Mouse (Mus musculus) gastrocnemius, postnatal 25 days (tissue): Measurements from ENCODE around the gene Gm2916. TPM values are rescaled to one million over a fixed set of nuclear protein-coding genes. Genes with fewer than 3 reads are reported as not detected.
"Not testable (repeated sequence)": the region's sequence is repeated elsewhere in the genome, so short reads cannot be mapped to it uniquely, and the experiment has no call there.

Source experiments
- DNase-seq: peaks from one replicate; pipeline ENCODE4 v3.0.0; 2022
- long read RNA-seq, 2 experiments: library from polyadenylated mRNA; stranded (forward); transcript quantifications; one replicate each; pipeline ENCODE4 v2.0.0; 2021
- total RNA-seq, 2 experiments: library from RNA; stranded (reverse); gene quantifications; 1 replicate in 1 of 2; 2 replicates in 1 of 2; pipeline ENCODE4 v1.2.3; 2021

Gm2916 gene
- total RNA-seq: not detected
- long read RNA-seq, experiment 1: 0 reads
- long read RNA-seq, experiment 2: 0 reads

DNA sequence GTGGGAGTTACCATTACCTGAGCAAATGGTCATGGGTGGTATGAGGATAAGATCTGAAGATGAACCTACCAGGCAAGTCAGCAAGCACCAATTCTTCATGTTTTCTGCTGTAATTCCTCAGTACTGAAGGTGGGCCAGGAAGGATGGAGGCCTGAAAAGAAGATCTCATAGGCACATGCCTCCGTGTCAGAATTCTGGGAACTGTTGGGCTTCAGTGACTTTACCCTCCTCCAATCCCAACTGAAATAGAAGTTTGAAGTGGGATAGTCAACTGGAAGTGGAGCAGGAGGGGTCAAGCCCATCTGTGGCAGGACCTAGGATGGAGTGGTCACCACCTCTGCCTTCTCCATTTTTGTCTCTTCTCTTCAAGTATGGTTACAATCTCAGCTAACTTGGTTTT is at the start of gene Gm2916:
Gm2916 (plus strand) TSS at position 301 of the 400 bp plus-strand sequence.
- not testable (repeated sequence) for DNase-seq

DNA sequence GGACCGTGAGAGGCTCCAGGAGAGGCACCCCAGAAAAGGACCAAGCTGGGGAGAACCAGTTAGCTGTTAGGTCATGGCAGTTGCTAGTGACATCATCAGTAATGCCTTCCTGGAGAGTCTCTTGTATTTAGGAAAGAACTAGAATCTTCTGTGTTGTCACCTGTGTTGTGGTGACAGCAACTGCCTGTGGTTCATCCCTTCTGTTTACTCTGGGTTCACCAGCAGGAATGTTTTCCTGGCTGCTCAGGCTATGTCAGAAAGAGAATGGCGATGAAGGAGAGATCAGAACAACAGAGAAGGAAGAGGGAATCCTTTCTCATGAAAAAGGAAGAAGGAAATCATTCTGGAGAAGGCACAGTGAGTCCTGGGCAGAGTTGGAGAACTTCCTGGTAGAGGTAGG is 38.0 kb upstream of the Gm2916 start, which contains the start of gene Gm3033:
Gm3033 (plus strand) TSS at position 301 of the 400 bp plus-strand sequence.
- DNase-seq: not testable (repeated sequence)

DNA sequence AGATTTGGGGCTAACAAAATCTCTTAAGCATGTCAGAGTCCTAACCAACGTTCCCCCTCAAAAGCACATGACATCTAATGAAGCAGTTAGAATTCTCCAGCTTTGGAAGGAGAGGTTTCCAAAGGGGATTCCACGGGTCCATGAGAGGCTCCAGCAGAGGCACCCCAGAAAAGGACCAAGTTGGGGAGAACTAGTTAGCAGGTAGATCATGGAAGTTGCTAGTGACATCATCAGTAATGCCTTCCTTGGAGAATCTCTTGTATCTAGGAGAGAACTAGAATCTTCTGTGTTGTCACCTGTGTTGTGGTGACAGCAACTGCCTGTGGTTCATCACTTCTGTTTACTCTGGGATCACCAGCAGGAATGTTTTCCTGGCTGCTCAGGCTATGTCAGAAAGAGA is 47.5 kb downstream of the Gm2916 start, which contains the start of gene Gm3029:
Gm3029 (plus strand) TSS at position 301 of the 400 bp plus-strand sequence.
- DNase-seq: not testable (repeated sequence)

DNA sequence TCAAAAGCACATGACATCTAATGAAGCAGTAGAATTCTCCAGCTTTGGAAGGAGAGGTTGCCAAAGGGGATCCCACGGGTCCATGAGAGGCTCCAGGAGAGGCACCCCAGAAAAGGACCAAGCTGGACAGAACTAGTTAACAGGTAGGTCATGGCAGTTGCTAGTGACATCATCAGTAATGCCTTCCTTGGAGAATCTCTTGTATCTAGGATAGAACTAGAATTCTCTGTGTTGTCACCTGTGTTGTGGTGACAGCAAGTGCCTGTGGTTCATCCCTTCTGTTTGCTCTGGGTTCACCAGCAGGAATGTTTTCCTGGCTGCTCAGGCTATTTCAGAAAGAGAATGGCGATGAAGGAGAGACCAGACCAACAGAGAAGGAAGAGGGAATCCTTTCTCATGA is 79.3 kb downstream of the Gm2916 start, which contains the start of gene Gm3095:
Gm3095 (plus strand) TSS at position 301 of the 400 bp plus-strand sequence.
- not testable (repeated sequence) for DNase-seq

Other genes with a start within 250 kb of the Gm2916 start
- not detected for gene Gm3012, start 249.7 kb upstream of the Gm2916 start, total RNA-seq
- gene Gm3020, start 232.1 kb upstream of the Gm2916 start, total RNA-seq: under 1 TPM in 1 of 2 experiments, not detected in 1; 0.24 TPM
- gene Gm3043, start 195.4 kb upstream of the Gm2916 start, total RNA-seq: not detected
- not detected for gene Gm3002, start 74.1 kb upstream of the Gm2916 start, total RNA-seq
- not detected for gene Gm3033, start 37.9 kb upstream of the Gm2916 start, total RNA-seq
- gene Gm3029, start 47.6 kb downstream of the Gm2916 start, total RNA-seq: not detected
- not detected for gene Gm3095, start 79.4 kb downstream of the Gm2916 start, total RNA-seq
- gene Gm3099, start 114.2 kb downstream of the Gm2916 start, total RNA-seq: not detected
- under 1 TPM in 1 of 2 experiments, not detected in 1; 0.54 TPM for gene Gm5796, start 139.8 kb downstream of the Gm2916 start, total RNA-seq
- gene Gm3115, start 199.9 kb downstream of the Gm2916 start, total RNA-seq: under 1 TPM in 1 of 2 experiments, not detected in 1; 0.16 TPM
- gene Gm8108, start 226.4 kb downstream of the Gm2916 start, total RNA-seq: under 1 TPM in 1 of 2 experiments, not detected in 1; 0.40 TPM